Mouse (Mus musculus): Measurements from ENCODE around the gene Chit1. TPM values are rescaled to one million over a fixed set of nuclear protein-coding genes. Genes with fewer than 3 reads are reported as not detected.

The Chit1 gene
- polyA plus RNA-seq, 1 experiment: 0.08 TPM

- Histone ChIP-seq H3ac (ENCODE audit: control insufficient read depth, insufficient read length) (no peak overlapping the region), H3K27me3 (ENCODE audit: control insufficient read depth, insufficient read depth, insufficient read length) (no peaks in the 10 kb centered on the region), H3K36me3 (ENCODE audit: control insufficient read depth, insufficient read depth) (no peaks in the 10 kb centered on the region), H3K79me2 (ENCODE audit: control insufficient read depth, insufficient read depth) (no peaks in the 10 kb centered on the region), H3K4me2 (ENCODE audit: low read depth) (no peak overlapping the region), H3K4me3 (no peak overlapping the region)
- TF ChIP-seq TCF3 (IDR thresholded peaks at IDR 0.05; ENCODE audit: insufficient read length, low read depth): no peak
Measured at GRCm38 (mm10) chr1:134154655-134155054, 43.6 kb downstream of the Chit1 start.

- Histone ChIP-seq H3ac (ENCODE audit: control insufficient read depth, insufficient read length) (no peak overlapping the region), H3K79me2 (ENCODE audit: control insufficient read depth, insufficient read depth) (no peaks in the 10 kb centered on the region), H3K36me3 (ENCODE audit: control insufficient read depth, insufficient read depth) (no peaks in the 10 kb centered on the region), H3K4me2 (ENCODE audit: low read depth) (peak overlapping the region; percentile 57), H3K27me3 (ENCODE audit: control insufficient read depth, insufficient read depth, insufficient read length) (peaks cover 3% of the 10 kb centered on the region), H3K4me3 (no peak overlapping the region)
- TF ChIP-seq MYOG (IDR thresholded peaks at IDR 0.05; ENCODE audit: control insufficient read depth in 1 of 3, insufficient read depth in 1 of 3, insufficient read length in 2 of 3, low read depth in 2 of 3): peak; percentile 92 to 99 (median 93)
- no peak for TF ChIP-seq REST (IDR thresholded peaks at IDR 0.05; ENCODE audit: insufficient read depth, insufficient read length)
- TF ChIP-seq USF1 (IDR thresholded peaks at IDR 0.05; ENCODE audit: low read depth): no peak
- no peak for TF ChIP-seq POLR2AphosphoS2 (IDR thresholded peaks at IDR 0.05; ENCODE audit: insufficient read length, low read depth)
- peak; percentile 93 for TF ChIP-seq TCF12 (IDR thresholded peaks at IDR 0.05; ENCODE audit: insufficient read depth, poor library complexity, severe bottlenecking)
- TF ChIP-seq POLR2A (IDR thresholded peaks at IDR 0.05; ENCODE audit: insufficient read length, low read depth): no peak
- no peak for TF ChIP-seq CEBPB (IDR thresholded peaks at IDR 0.05; ENCODE audit: insufficient read depth, poor library complexity, severe bottlenecking)
- TF ChIP-seq MYOD1 (IDR thresholded peaks at IDR 0.05; ENCODE audit: control insufficient read depth in 1 of 3, insufficient read length in 2 of 3, low read depth in 2 of 3): peak; percentile 78 to 97 (median 79)
- TF ChIP-seq MAX (IDR thresholded peaks at IDR 0.05; ENCODE audit: low read depth): no peak
- peak; percentile 81 for TF ChIP-seq TCF3 (IDR thresholded peaks at IDR 0.05; ENCODE audit: insufficient read length, low read depth)
- TF ChIP-seq SRF (IDR thresholded peaks at IDR 0.05; ENCODE audit: control insufficient read depth, insufficient read length, low read depth): no peak
- no peak for TF ChIP-seq E2F4 (IDR thresholded peaks at IDR 0.05; ENCODE audit: insufficient read depth)
Measured at GRCm38 (mm10) chr1:134160404-134160803, 49.4 kb downstream of the Chit1 start.

GRCm38 (mm10) chr1:134161399-134161798 lies 50.4 kb downstream of the Chit1 start:
- Histone ChIP-seq H3K4me3 (no peak overlapping the region), H3K27me3 (ENCODE audit: control insufficient read depth, insufficient read depth, insufficient read length) (peaks cover 4% of the 10 kb centered on the region), H3ac (ENCODE audit: control insufficient read depth, insufficient read length) (no peak overlapping the region), H3K4me2 (ENCODE audit: low read depth) (peak overlapping the region; percentile 57), H3K36me3 (ENCODE audit: control insufficient read depth, insufficient read depth) (no peaks in the 10 kb centered on the region), H3K79me2 (ENCODE audit: control insufficient read depth, insufficient read depth) (no peaks in the 10 kb centered on the region)
- TF ChIP-seq E2F4 (IDR thresholded peaks at IDR 0.05; ENCODE audit: insufficient read depth): no peak
- TF ChIP-seq MYOG (IDR thresholded peaks at IDR 0.05; ENCODE audit: control insufficient read depth in 1 of 3, insufficient read depth in 1 of 3, insufficient read length in 2 of 3, low read depth in 2 of 3): peak; percentile 79 to 97 (median 83)
- 0 out of 2 replicates have a peak, but pooled peaks have one; percentile 29 for TF ChIP-seq CEBPB (IDR thresholded peaks at IDR 0.05; ENCODE audit: insufficient read depth, poor library complexity, severe bottlenecking)
- peak; percentile 71 for TF ChIP-seq TCF3 (IDR thresholded peaks at IDR 0.05; ENCODE audit: insufficient read length, low read depth)
- no peak for TF ChIP-seq MAX (IDR thresholded peaks at IDR 0.05; ENCODE audit: low read depth)
- no peak for TF ChIP-seq USF1 (IDR thresholded peaks at IDR 0.05; ENCODE audit: low read depth)
- peak; percentile 7 to 90 (median 82) for TF ChIP-seq MYOD1 (IDR thresholded peaks at IDR 0.05; ENCODE audit: control insufficient read depth in 1 of 3, insufficient read length in 2 of 3, low read depth in 2 of 3)
- TF ChIP-seq POLR2A (IDR thresholded peaks at IDR 0.05; ENCODE audit: insufficient read length, low read depth): peak; percentile 24
- peak; percentile 75 for TF ChIP-seq TCF12 (IDR thresholded peaks at IDR 0.05; ENCODE audit: insufficient read depth, poor library complexity, severe bottlenecking)
- no peak for TF ChIP-seq REST (IDR thresholded peaks at IDR 0.05; ENCODE audit: insufficient read depth, insufficient read length)
- peak; percentile 32 for TF ChIP-seq POLR2AphosphoS2 (IDR thresholded peaks at IDR 0.05; ENCODE audit: insufficient read length, low read depth)
- TF ChIP-seq SRF (IDR thresholded peaks at IDR 0.05; ENCODE audit: control insufficient read depth, insufficient read length, low read depth): no peak

- no peak overlapping the region for H3K4me3 ChIP-seq
- no peak overlapping the region for H3ac ChIP-seq (ENCODE audit: control insufficient read depth, insufficient read length)
- TF ChIP-seq TCF3 (IDR thresholded peaks at IDR 0.05; ENCODE audit: insufficient read length, low read depth): no peak
Measured at GRCm38 (mm10) chr1:134162510-134163225, 51.6 kb downstream of the Chit1 start.

GRCm38 (mm10) chr1:134163476-134163875 lies 52.4 kb downstream of the Chit1 start:
- no peak overlapping the region for H3K4me3 ChIP-seq
- peaks cover 11% of the 10 kb centered on the region for H3K27me3 ChIP-seq (ENCODE audit: control insufficient read depth, insufficient read depth, insufficient read length)
- H3ac ChIP-seq (ENCODE audit: control insufficient read depth, insufficient read length): no peak overlapping the region
- H3K36me3 ChIP-seq (ENCODE audit: control insufficient read depth, insufficient read depth): no peaks in the 10 kb centered on the region
- no peaks in the 10 kb centered on the region for H3K79me2 ChIP-seq (ENCODE audit: control insufficient read depth, insufficient read depth)
- no peak for TF ChIP-seq CEBPB (IDR thresholded peaks at IDR 0.05; ENCODE audit: insufficient read depth, poor library complexity, severe bottlenecking)
- TF ChIP-seq USF1 (IDR thresholded peaks at IDR 0.05; ENCODE audit: low read depth): no peak
- no peak for TF ChIP-seq REST (IDR thresholded peaks at IDR 0.05; ENCODE audit: insufficient read depth, insufficient read length)
- no peak for TF ChIP-seq POLR2A (IDR thresholded peaks at IDR 0.05; ENCODE audit: insufficient read length, low read depth)
- TF ChIP-seq POLR2AphosphoS2 (IDR thresholded peaks at IDR 0.05; ENCODE audit: insufficient read length, low read depth): no peak
- TF ChIP-seq MYOD1 (IDR thresholded peaks at IDR 0.05; ENCODE audit: control insufficient read depth in 1 of 3, insufficient read length in 2 of 3, low read depth in 2 of 3): no peak
- TF ChIP-seq TCF12 (IDR thresholded peaks at IDR 0.05; ENCODE audit: insufficient read depth, poor library complexity, severe bottlenecking): no peak
- no peak for TF ChIP-seq SRF (IDR thresholded peaks at IDR 0.05; ENCODE audit: control insufficient read depth, insufficient read length, low read depth)
- no peak for TF ChIP-seq MAX (IDR thresholded peaks at IDR 0.05; ENCODE audit: low read depth)
- TF ChIP-seq E2F4 (IDR thresholded peaks at IDR 0.05; ENCODE audit: insufficient read depth): no peak
- no peak for TF ChIP-seq TCF3 (IDR thresholded peaks at IDR 0.05; ENCODE audit: insufficient read length, low read depth)
- TF ChIP-seq MYOG (IDR thresholded peaks at IDR 0.05; ENCODE audit: control insufficient read depth in 1 of 3, insufficient read depth in 1 of 3, insufficient read length in 2 of 3, low read depth in 2 of 3): no peak
- H3K4me2 ChIP-seq (ENCODE audit: low read depth): no peak overlapping the region

More at GRCm38 (mm10) chr1:134162510-134163225, 51.6 kb downstream of the Chit1 start:
- H3K79me2 ChIP-seq (ENCODE audit: control insufficient read depth, insufficient read depth): no peaks in the 10 kb centered on the region
- peaks cover 4% of the 10 kb centered on the region for H3K27me3 ChIP-seq (ENCODE audit: control insufficient read depth, insufficient read depth, insufficient read length)
- no peak overlapping the region for H3K4me2 ChIP-seq (ENCODE audit: low read depth)
- no peaks in the 10 kb centered on the region for H3K36me3 ChIP-seq (ENCODE audit: control insufficient read depth, insufficient read depth)

Data from myocyte (in vitro differentiated cells).